Mouse (Mus musculus): ENCODE measurements around the gene Fam173a. TPM values are rescaled to one million over a fixed set of nuclear protein-coding genes. Genes with fewer than 3 reads are reported as not detected.
A peak's percentile ranks its signal among the peaks of the same experiment; 100 is the strongest.

Gene Fam173a
- total RNA-seq, 2 experiments from 2014 or later = 89.1 to 93.5 TPM

GRCm38 (mm10) chr17:25802825-25803517 is 10.3 kb upstream of the Fam173a start:
- peak; percentile 49 to 54 for DNase-seq (ENCODE audit: low spot score in 2 of 2)

GRCm38 (mm10) chr17:25801029-25801428 is 8.3 kb upstream of the Fam173a start:
- no peak for DNase-seq (ENCODE audit: low spot score in 2 of 2)

- peak; percentile 73 to 80 for DNase-seq (ENCODE audit: low spot score in 2 of 2)
These were observed 4.3 kb upstream of the Fam173a start, which contains the start of gene Metrn for GRCm38 (mm10) chr17:25796951-25797369. Gene Metrn, minus strand, starts transcription at chr17:25797136.

GRCm38 (mm10) chr17:25796211-25796771 is 3.6 kb upstream of the Fam173a start:
- DNase-seq (ENCODE audit: low spot score in 2 of 2) = no peak

GRCm38 (mm10) chr17:25795609-25796092 is 3.0 kb upstream of the Fam173a start, which contains the start of gene AC134908.4:
Gene AC134908.4, minus strand, starts transcription at chr17:25795659.
- no peak for DNase-seq (ENCODE audit: low spot score in 2 of 2)

DNA sequence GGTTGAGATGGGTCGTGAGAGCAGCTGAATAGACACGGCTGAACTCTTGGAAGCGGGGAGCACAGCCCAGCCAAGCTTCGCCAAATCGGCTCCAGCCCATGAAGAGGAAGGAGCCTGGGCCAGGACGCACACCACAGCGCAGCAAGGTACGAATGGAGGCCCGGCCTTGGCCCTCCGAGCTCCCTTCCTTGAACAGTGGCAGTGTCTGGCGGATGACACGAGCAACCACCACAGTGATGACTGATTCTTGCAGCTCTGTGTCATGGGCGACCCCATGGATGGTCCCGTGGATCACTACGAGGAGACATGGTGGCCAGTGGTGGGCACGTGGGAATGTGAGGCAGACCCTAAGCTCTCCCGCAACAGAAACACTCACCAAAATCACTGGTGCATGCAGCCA is 2.3 kb upstream of the Fam173a start:
- DNase-seq (ENCODE audit: low spot score in 2 of 2) = no peak

GRCm38 (mm10) chr17:25794197-25794596 is 1.5 kb upstream of the Fam173a start:
- DNase-seq (ENCODE audit: low spot score in 2 of 2) = no peak

DNA sequence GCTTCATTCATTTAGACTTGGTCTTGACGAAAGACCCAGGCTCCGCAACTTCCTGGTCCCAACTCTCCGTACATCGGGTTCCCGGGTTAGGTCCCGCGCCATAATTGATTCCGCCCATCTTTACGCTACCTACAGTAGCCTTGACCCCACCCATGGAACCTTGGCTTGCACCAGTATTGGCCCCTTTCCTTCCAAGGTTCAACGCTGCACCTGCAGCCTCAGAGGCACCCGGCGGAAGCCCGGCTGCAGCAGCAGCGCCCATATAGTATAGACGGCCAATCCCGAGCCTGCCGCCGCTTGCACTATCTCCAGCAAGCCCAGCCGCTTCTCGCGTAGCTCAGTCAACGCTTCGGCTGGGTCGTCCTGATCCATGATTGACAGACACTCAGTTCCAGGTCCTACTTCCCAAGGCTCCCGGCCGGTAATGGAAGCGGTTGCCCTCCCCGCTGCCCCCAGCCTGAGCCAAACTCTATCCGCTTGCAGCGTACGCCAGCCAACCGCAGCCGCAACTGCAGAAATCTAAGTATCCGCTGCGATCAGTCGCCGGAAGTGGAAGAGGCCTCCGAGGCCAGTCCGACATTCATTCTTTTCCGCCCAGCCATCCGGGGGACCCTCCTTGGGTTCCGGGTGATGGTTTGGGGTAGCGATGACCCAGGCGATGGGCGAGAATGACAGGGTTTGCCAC is 716 bp downstream of the Fam173a start:
- peak; percentile 75 for DNase-seq (ENCODE audit: low spot score in 2 of 2)

- no peak for DNase-seq (ENCODE audit: low spot score in 2 of 2)
These were observed 1.3 kb downstream of the Fam173a start for GRCm38 (mm10) chr17:25791320-25791842.

- DNase-seq (ENCODE audit: low spot score in 2 of 2) = no peak
These were observed 5.8 kb downstream of the Fam173a start for GRCm38 (mm10) chr17:25786781-25787504.

DNA sequence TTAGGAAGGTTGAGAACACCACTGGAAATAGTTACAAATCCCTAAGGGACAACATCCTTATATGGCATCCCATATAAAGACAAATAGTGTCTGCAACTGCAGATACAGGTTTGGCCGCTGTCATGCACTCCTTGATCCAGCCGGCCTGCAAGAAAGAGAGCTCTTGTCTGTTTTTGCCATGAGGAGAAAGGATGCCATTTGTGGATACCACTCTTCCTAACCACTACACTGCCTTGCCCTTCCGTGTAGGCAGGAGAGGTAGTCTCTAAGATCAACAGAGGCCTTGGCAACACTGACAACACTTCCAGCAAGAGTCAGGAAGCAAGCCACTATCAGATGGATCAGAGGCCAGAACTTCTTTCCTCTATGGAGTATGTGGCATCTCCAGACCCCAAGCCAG is 6.4 kb downstream of the Fam173a start, which contains the start of gene Ccdc78:
Gene Ccdc78, plus strand, starts transcription at position 301 of the 400 bp plus-strand sequence.
- no peak for DNase-seq (ENCODE audit: low spot score in 2 of 2)

- DNase-seq (ENCODE audit: low spot score in 2 of 2) = peak; percentile 88 to 93
These were observed 7.4 kb downstream of the Fam173a start, which contains the start of gene Haghl for GRCm38 (mm10) chr17:25785281-25785745. Gene Haghl, minus strand, starts transcription at chr17:25785673.

GRCm38 (mm10) chr17:25783861-25784574 is 8.7 kb downstream of the Fam173a start:
- no peak for DNase-seq (ENCODE audit: low spot score in 2 of 2)

DNA sequence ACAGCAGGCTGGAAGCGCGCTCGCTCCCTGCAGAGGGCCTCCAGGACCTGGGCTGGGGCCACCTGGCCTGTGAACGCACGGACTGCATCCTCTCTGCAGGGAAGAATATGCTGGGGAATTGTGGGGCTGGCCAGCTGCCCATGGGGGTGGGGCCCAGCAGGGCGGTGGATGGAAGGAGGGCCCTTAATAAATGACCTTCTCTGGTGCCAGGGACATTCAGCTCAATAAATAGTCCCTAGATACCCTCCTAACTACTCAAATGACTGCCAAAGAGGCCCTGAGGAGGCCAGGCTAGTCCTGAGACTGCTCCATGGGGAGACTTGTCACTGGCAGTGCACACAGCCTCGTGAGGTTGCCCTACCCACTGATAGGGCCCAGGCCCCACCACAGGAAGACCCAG is 9.6 kb downstream of the Fam173a start:
- no peak for DNase-seq (ENCODE audit: low spot score in 2 of 2)

DNA sequence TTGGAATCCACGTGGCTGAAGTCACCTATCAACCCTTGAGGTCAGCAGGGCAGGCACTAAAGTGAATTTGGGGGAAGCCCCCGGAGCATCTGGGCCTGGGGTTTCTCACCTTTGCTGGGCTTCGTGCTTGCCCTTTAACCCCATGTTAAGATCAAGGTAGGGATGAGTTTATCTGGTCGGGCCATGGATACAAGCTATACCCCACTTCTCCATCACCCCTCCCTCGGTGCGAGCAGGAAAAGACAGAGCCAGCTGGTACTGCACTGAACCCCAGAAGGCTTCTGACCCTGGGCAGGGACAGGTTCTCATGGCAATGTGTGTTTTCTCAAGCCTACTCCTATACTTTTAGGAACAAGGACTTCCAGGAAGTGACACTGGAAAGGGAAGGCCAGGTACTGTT is 11.4 kb downstream of the Fam173a start:
- no peak for DNase-seq (ENCODE audit: low spot score in 2 of 2)

DNA sequence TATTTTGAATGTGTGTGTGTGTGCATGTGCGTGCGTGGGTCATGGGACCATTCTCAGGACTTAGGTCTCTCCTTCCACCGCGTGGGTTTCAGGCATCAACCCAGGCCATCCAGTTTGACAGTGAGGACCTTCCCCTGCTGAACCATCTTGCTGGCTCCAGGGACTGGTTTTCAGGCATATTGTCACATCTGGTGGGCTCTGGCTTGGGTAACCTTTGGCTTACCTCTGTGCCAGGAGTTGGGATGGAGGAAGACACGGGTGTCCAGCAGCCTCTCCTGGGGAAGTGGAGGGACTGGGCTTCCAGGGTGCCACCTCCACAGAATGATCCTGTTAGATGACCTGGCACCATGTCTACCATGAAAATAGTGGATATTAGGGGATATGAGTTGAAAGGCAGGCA is 14.8 kb downstream of the Fam173a start:
- no peak for DNase-seq (ENCODE audit: low spot score in 2 of 2)

DNA sequence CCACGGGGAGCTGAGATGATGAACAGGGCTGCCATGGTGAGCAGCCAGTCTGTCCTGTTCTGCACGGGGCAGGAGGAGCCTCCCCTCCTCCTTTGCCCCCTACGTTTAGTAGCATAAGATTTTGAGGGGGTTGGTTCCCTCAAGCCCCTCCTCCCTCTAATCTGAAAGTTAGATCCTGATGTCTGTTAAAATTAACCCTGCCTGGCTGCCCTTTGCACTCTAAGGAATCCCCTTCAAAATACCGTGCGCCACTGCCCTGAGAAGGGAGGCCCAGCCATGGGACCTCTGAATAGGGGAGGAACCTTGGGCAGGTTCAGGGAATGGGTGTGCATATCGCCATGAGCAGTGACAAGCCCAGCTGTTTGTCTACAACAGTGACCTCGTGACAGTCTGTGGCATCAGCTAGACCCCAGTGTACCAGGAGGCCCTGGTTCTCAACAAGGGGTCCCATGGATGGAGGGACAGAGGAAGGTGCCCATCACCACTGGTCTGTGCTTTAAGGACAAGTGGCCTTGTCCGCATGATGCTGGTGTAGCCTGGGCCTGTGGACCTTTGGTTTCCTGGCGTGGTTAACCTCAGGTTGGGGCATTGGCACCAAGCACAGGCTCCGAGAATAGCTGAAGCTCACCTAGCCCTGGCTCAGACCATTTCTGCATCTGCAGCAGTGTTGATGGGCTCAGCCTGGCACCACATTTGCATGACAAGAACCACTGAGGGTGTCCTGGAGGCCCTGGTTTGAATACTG is 17.2 kb downstream of the Fam173a start:
- DNase-seq (ENCODE audit: low spot score in 2 of 2) = no peak

DNA sequence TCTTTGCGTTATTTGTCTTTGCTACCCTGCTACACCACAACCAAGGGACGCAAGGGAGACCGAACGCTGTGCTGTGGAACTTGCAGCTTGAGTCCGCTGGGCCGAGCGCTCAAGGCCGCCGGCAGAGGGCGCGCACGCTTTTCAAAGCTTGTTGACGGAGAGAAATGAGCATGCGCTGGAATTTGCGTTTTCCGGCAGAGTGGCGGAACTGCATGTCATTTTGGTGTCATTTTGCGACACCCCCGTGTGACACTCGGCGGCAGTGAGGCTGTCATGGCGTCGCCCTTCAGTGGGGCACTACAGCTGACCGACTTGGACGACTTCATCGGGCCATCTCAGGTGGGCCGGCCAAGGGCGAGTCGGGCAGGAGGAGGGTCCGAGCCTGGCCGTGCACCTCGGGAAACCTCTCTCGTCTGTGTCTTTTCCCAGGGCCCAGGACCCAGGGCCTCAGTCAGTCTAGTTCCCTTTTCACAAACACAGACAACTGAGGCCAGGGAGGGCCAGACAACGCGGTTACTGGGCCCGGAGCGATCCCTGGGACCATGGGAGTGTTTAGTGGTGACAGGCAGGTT is 19.1 kb downstream of the Fam173a start, which contains the start of gene Narfl:
Gene Narfl, plus strand, starts transcription at position 228 of the 572 bp plus-strand sequence.
- peak; percentile 97 to 98 for DNase-seq (ENCODE audit: low spot score in 2 of 2)

- no peak for DNase-seq (ENCODE audit: low spot score in 2 of 2)
These were observed 23.4 kb downstream of the Fam173a start for GRCm38 (mm10) chr17:25769331-25769730.

Measured in adrenal gland, postnatal 4 days (tissue).